Mouse (Mus musculus): ENCODE results near the gene Ctsll3.

GRCm38 (mm10) chr13:60757292-60757691 is 45.4 kb downstream of the Ctsll3 start:
- TF ChIP-seq GATA1 (IDR thresholded peaks at IDR 0.05; ENCODE audit: borderline replicate concordance, low read length) = no peak
- TF ChIP-seq CTCF (IDR thresholded peaks at IDR 0.05; ENCODE audit: low read depth, low read length) = no peak
- TF ChIP-seq GATA2 (IDR thresholded peaks at IDR 0.05; ENCODE audit: borderline replicate concordance, low read depth, low read length) = no peak
- TF ChIP-seq POLR2AphosphoS5 (IDR thresholded peaks at IDR 0.05; ENCODE audit: insufficient replicate concordance, low read depth, low read length) = no peak
- TF ChIP-seq TAL1 (conservative IDR thresholded peaks at IDR 0.05; ENCODE audit: low read depth, low read length) = no peak

Data from G1E (cell line).